Mouse (Mus musculus): ENCODE measurements around the gene Cdc42bpg. TPM values are rescaled to one million over a fixed set of nuclear protein-coding genes. Genes with fewer than 3 reads are reported as not detected.

Cdc42bpg gene
- total RNA-seq (2023) = 1 to 10 TPM; 5.8 to 7.4 TPM

GRCm38 (mm10) chr19:6306137-6306551, at the start of gene Cdc42bpg:
Gene Cdc42bpg (plus strand): TSS chr19:6306456.

GRCm38 (mm10) chr19:6276426-6277421, 29.5 kb upstream of the Cdc42bpg start, which contains the start of gene Ehd1:
Gene Ehd1 (plus strand): TSS chr19:6276725.

GRCm38 (mm10) chr19:6334673-6335457, 28.6 kb downstream of the Cdc42bpg start, which contains the start of gene Men1:
Gene Men1 (plus strand): TSS chr19:6334979.

GRCm38 (mm10) chr19:6340524-6341452, 34.5 kb downstream of the Cdc42bpg start, which contains the start of gene Map4k2:
Gene Map4k2 (plus strand): TSS chr19:6341135.

GRCm38 (mm10) chr19:6363411-6364240, 57.4 kb downstream of the Cdc42bpg start, which contains the start of gene Sf1:
Gene Sf1 (plus strand): TSS chr19:6363690.

Other genes with a start within 250 kb of the Cdc42bpg start
- gene Mrpl49, start 248.7 kb upstream of the Cdc42bpg start, total RNA-seq (2023) = 10 to 100 TPM; 21.7 to 31.5 TPM
- gene Fau, start 248.6 kb upstream of the Cdc42bpg start, total RNA-seq (2023) = 1,000 to 10,000 TPM; 3,055 to 3,156 TPM
- 10 to 100 TPM; 16.1 to 20.1 TPM for gene Znhit2, start 245.3 kb upstream of the Cdc42bpg start, total RNA-seq (2023)
- 10 to 100 TPM; 18.7 to 20.5 TPM for gene Tm7sf2, start 238.1 kb upstream of the Cdc42bpg start, total RNA-seq (2023)
- gene Vps51, start 229.2 kb upstream of the Cdc42bpg start, total RNA-seq (2023) = 100 to 1,000 TPM; 107 to 113 TPM
- not detected for gene Tmem262, start 226.4 kb upstream of the Cdc42bpg start, total RNA-seq (2023)
- not detected for gene Gm28374, start 224.2 kb upstream of the Cdc42bpg start, total RNA-seq (2023)
- gene Zfpl1, start 221.5 kb upstream of the Cdc42bpg start, total RNA-seq (2023) = 10 to 100 TPM; 56.5 to 63.3 TPM
- gene Cdca5, start 221.5 kb upstream of the Cdc42bpg start, total RNA-seq (2023) = 1 to 10 TPM; 1.7 to 3.6 TPM
- not detected for gene AC131692.1, start 212.0 kb upstream of the Cdc42bpg start, total RNA-seq (2023)
- not detected for gene Naaladl1, start 200.7 kb upstream of the Cdc42bpg start, total RNA-seq (2023)
- 10 to 100 TPM; 10.7 to 14.0 TPM for gene Sac3d1, start 187.8 kb upstream of the Cdc42bpg start, total RNA-seq (2023)
- gene Snx15, start 178.2 kb upstream of the Cdc42bpg start, total RNA-seq (2023) = 10 to 100 TPM; 33.6 to 39.4 TPM
- under 1 TPM in 1 of 2 experiments, not detected in 1; 0.95 TPM for gene Batf2, start 165.5 kb upstream of the Cdc42bpg start, total RNA-seq (2023)
- gene Arl2, start 164.9 kb upstream of the Cdc42bpg start, total RNA-seq (2023) = 10 to 100 TPM; 24.3 to 25.9 TPM
- not detected for gene Majin, start 122.1 kb upstream of the Cdc42bpg start, total RNA-seq (2023)
- not detected for gene Gpha2, start 80.1 kb upstream of the Cdc42bpg start, total RNA-seq (2023)
- gene Ppp2r5b, start 70.6 kb upstream of the Cdc42bpg start, total RNA-seq (2023) = 10 to 100 TPM; 20.3 to 31.1 TPM
- 100 to 1,000 TPM; 171 to 195 TPM for gene Atg2a, start 64.8 kb upstream of the Cdc42bpg start, total RNA-seq (2023)
- 10 to 100 TPM; 40.0 to 48.7 TPM for gene Ehd1, start 29.7 kb upstream of the Cdc42bpg start, total RNA-seq (2023)
- 10 to 100 TPM; 39.7 to 51.0 TPM for gene Men1, start 28.5 kb downstream of the Cdc42bpg start, total RNA-seq (2023)
- 100 to 1,000 TPM; 548 to 585 TPM for gene Map4k2, start 34.7 kb downstream of the Cdc42bpg start, total RNA-seq (2023)
- 1,000 to 10,000 TPM in 1 of 2 experiments, 100 to 1,000 TPM in 1; 947 to 1,030 TPM for gene Sf1, start 57.2 kb downstream of the Cdc42bpg start, total RNA-seq (2023)
- 10 to 100 TPM; 21.7 to 40.8 TPM for gene Pygm, start 77.9 kb downstream of the Cdc42bpg start, total RNA-seq (2023)
- gene Rasgrp2, start 92.9 kb downstream of the Cdc42bpg start, total RNA-seq (2023) = 100 to 1,000 TPM; 784 to 789 TPM
- gene Nrxn2, start 112.3 kb downstream of the Cdc42bpg start, total RNA-seq (2023) = under 1 TPM; 0.15 to 0.55 TPM
- gene Slc22a12, start 236.6 kb downstream of the Cdc42bpg start, total RNA-seq (2023) = not detected